Mouse (Mus musculus) forebrain, embryonic 16.5 days (tissue): ENCODE measurements around the gene Cib1. TPM values are rescaled to one million over a fixed set of nuclear protein-coding genes. Genes with fewer than 3 reads are reported as not detected.

ENCODE experiments used
- ATAC-seq: fragments of 200-750 bp; cut with Nextera tagmentation; 2 replicates; pipeline ENCODE4 v1.8.0; 2017; ENCODE audit warnings: mild to moderate bottlenecking, moderate library complexity
- H3K27ac ChIP-seq: fragments of 300-500 bp; sonication (generic); 2 replicates; pipeline ENCODE4 v1.5.1; 2014; ENCODE audit warnings: low read length, control low read depth
- H3K27me3 ChIP-seq: fragments of 300-500 bp; sonication (generic); replicated peaks from 2 replicates; pipeline ENCODE4 v1.6.1; 2014; ENCODE audit warnings: low read length; ENCODE audit not compliant: control insufficient read depth, insufficient read depth
- H3K36me3 ChIP-seq: fragments of 300-500 bp; sonication (generic); 2 replicates; pipeline ENCODE4 v1.6.1; 2014; ENCODE audit not compliant: control insufficient read depth, insufficient read depth
- H3K4me1 ChIP-seq: fragments of 300-500 bp; sonication (generic); replicated peaks from 2 replicates; pipeline ENCODE4 v1.6.1; 2014; ENCODE audit warnings: low read length; ENCODE audit not compliant: control insufficient read depth, insufficient read depth
- H3K4me2 ChIP-seq: fragments of 300-500 bp; sonication (generic); 2 replicates; pipeline ENCODE4 v1.6.1; 2014; ENCODE audit warnings: mild to moderate bottlenecking, low read length, control low read depth
- H3K4me3 ChIP-seq: fragments of 300-500 bp; sonication (generic); replicated peaks from 2 replicates; pipeline ENCODE4 v1.5.1; 2014; ENCODE audit warnings: mild to moderate bottlenecking, low read length, control low read depth
- H3K9ac ChIP-seq: fragments of 300-500 bp; sonication (generic); replicated peaks from 2 replicates; pipeline ENCODE4 v1.6.1; 2014; ENCODE audit warnings: low read depth, low read length, control low read depth
- H3K9me3 ChIP-seq: fragments of 300-500 bp; sonication (generic); 2 replicates; pipeline ENCODE4 v1.6.1; 2016; ENCODE audit warnings: low read length; ENCODE audit not compliant: control insufficient read depth
- WGBS: fragments of 180-500 bp; shearing (Covaris S2); extraction: QIAGEN DNeasy Blood & Tissue Kit; methylation state at CpG from one replicate; pipeline ENCODE4 v1.1.7; 2014; 5-methylcytosine and 5-hydroxymethylcytosine counted together
- polyA plus RNA-seq: library from polyadenylated mRNA; unstranded; fragments of >200 nt; fragmentation: Nextera tagmentation; extraction: Ambion mirVana; gene quantifications from 2 replicates; pipeline ENCODE4 v1.2.1, GENCODE M21; 2015

Cib1 gene
- 26.5 and 26.7 TPM in 2 replicates for polyA plus RNA-seq

GRCm38 (mm10) chr7:80232489-80233029 lies at the start of gene Cib1, which contains the start of gene Gdpgp1:
Cib1 (minus strand) TSS chr7:80232813.
Gdpgp1 (plus strand) TSS chr7:80232865.
- under 1% methylated on average over 53 of the region's 56 CpGs for WGBS
- ATAC-seq, result peak; percentile 97
- peaks cover 4% of the 10 kb centered on the region; the same call in 1 of the 2 replicates for H3K27me3 ChIP-seq
- H3K27ac ChIP-seq, result peak within 1 kb of the TSS; percentile 53; the same call in 1 of the 2 replicates
- H3K4me3 ChIP-seq, result peak within 1 kb of the TSS; percentile 55
- H3K4me2 ChIP-seq, result peak within 1 kb of the TSS; percentile 69
- 0 out of 2 replicates have a peak, but pooled peaks cover under 1% of the 10 kb centered on the region for H3K36me3 ChIP-seq
- H3K9me3 ChIP-seq, result no peaks in the 10 kb centered on the region
- peaks cover 22% of the 10 kb centered on the region for H3K4me1 ChIP-seq
- H3K9ac ChIP-seq, result peak within 1 kb of the TSS; percentile 78

- Histone ChIP-seq H3K9ac (no peak overlapping the region), H3K36me3 (peaks cover 52% of the 10 kb centered on the region), H3K4me1 (no peaks in the 10 kb centered on the region), H3K27me3 (no peaks in the 10 kb centered on the region), H3K27ac (no peak overlapping the region), H3K4me2 (no peak overlapping the region), H3K9me3 (no peaks in the 10 kb centered on the region), H3K4me3 (no peak overlapping the region)
- ATAC-seq, result no peak
- WGBS, result 86% methylated on average over 3 of the region's 3 CpGs
These were observed 49.0 kb upstream of the Cib1 start for GRCm38 (mm10) chr7:80281646-80282045.

GRCm38 (mm10) chr7:80280998-80281397 lies 48.4 kb upstream of the Cib1 start:
- no peaks in the 10 kb centered on the region for H3K9me3 ChIP-seq
- ATAC-seq, result no peak
- H3K9ac ChIP-seq, result no peak overlapping the region
- no peaks in the 10 kb centered on the region for H3K27me3 ChIP-seq
- WGBS, result 91% methylated on average over 2 of the region's 2 CpGs
- H3K36me3 ChIP-seq, result peaks cover 56% of the 10 kb centered on the region
- H3K27ac ChIP-seq, result no peak overlapping the region
- H3K4me2 ChIP-seq, result no peak overlapping the region
- H3K4me3 ChIP-seq, result no peak overlapping the region
- H3K4me1 ChIP-seq, result no peaks in the 10 kb centered on the region

- H3K36me3 ChIP-seq, result peaks cover 59% of the 10 kb centered on the region
- no peak for ATAC-seq
- no peak overlapping the region for H3K27ac ChIP-seq
- H3K4me3 ChIP-seq, result no peak overlapping the region
- H3K9ac ChIP-seq, result no peak overlapping the region
- H3K4me2 ChIP-seq, result no peak overlapping the region
- no peaks in the 10 kb centered on the region for H3K4me1 ChIP-seq
- WGBS, result 86% methylated on average over 10 of the region's 10 CpGs
- H3K27me3 ChIP-seq, result no peaks in the 10 kb centered on the region
- H3K9me3 ChIP-seq, result peaks cover 1% of the 10 kb centered on the region; the same call in 1 of the 2 replicates
These were observed 47.4 kb upstream of the Cib1 start for GRCm38 (mm10) chr7:80280032-80280431.

- Histone ChIP-seq H3K27me3 (no peaks in the 10 kb centered on the region), H3K36me3 (peaks cover 57% of the 10 kb centered on the region), H3K27ac (no peak overlapping the region), H3K9ac (no peak overlapping the region), H3K4me3 (no peak overlapping the region), H3K4me1 (peaks cover under 1% of the 10 kb centered on the region; the same call in 1 of the 2 replicates), H3K9me3 (peaks cover 11% of the 10 kb centered on the region), H3K4me2 (no peak overlapping the region)
- ATAC-seq, result no peak
- 99% methylated on average over 4 of the region's 4 CpGs for WGBS
These were observed 43.8 kb upstream of the Cib1 start for GRCm38 (mm10) chr7:80276374-80276773.

- H3K27ac ChIP-seq, result no peak overlapping the region
- peaks cover 47% of the 10 kb centered on the region for H3K36me3 ChIP-seq
- H3K9me3 ChIP-seq, result peaks cover 11% of the 10 kb centered on the region
- peaks cover 18% of the 10 kb centered on the region for H3K4me1 ChIP-seq
- WGBS, result 95% methylated on average over 2 of the region's 2 CpGs
- no peaks in the 10 kb centered on the region for H3K27me3 ChIP-seq
- H3K4me2 ChIP-seq, result no peak overlapping the region
- no peak overlapping the region for H3K9ac ChIP-seq
- H3K4me3 ChIP-seq, result no peak overlapping the region
- ATAC-seq, result no peak
These were observed 40.8 kb upstream of the Cib1 start for GRCm38 (mm10) chr7:80273456-80273855.

GRCm38 (mm10) chr7:80269751-80270255 lies 37.2 kb upstream of the Cib1 start:
- peak; percentile 74 for ATAC-seq
- under 1% methylated on average over 23 of the region's 23 CpGs for WGBS
- no peaks in the 10 kb centered on the region for H3K27me3 ChIP-seq
- peak overlapping the region; percentile 80 for H3K4me3 ChIP-seq
- H3K9ac ChIP-seq, result peak overlapping the region; percentile 86
- peaks cover 37% of the 10 kb centered on the region for H3K36me3 ChIP-seq
- peaks cover 8% of the 10 kb centered on the region for H3K9me3 ChIP-seq
- H3K27ac ChIP-seq, result peak overlapping the region; percentile 46
- peak overlapping the region; percentile 85 for H3K4me2 ChIP-seq
- peaks cover 18% of the 10 kb centered on the region for H3K4me1 ChIP-seq

- H3K27me3 ChIP-seq, result no peaks in the 10 kb centered on the region
- H3K27ac ChIP-seq, result peak within 1 kb of the TSS; percentile 61
- peak within 1 kb of the TSS; percentile 85 for H3K4me2 ChIP-seq
- peaks cover 18% of the 10 kb centered on the region for H3K4me1 ChIP-seq
- peak; percentile 94 for ATAC-seq
- peaks cover 36% of the 10 kb centered on the region for H3K36me3 ChIP-seq
- peak within 1 kb of the TSS; percentile 80 for H3K4me3 ChIP-seq
- H3K9me3 ChIP-seq, result peaks cover 1% of the 10 kb centered on the region
- peak within 1 kb of the TSS; percentile 86 for H3K9ac ChIP-seq
- WGBS, result 4% methylated on average over 21 of the region's 21 CpGs
These were observed 36.5 kb upstream of the Cib1 start, which contains the start of gene Vps33b for GRCm38 (mm10) chr7:80268897-80269750. Vps33b (plus strand) TSS chr7:80269649.

GRCm38 (mm10) chr7:80267764-80268163 lies 35.2 kb upstream of the Cib1 start:
- Histone ChIP-seq H3K4me1 (peaks cover 21% of the 10 kb centered on the region), H3K27ac (no peak overlapping the region), H3K4me3 (no peak overlapping the region), H3K9ac (no peak overlapping the region), H3K9me3 (no peaks in the 10 kb centered on the region), H3K27me3 (no peaks in the 10 kb centered on the region), H3K36me3 (peaks cover 25% of the 10 kb centered on the region), H3K4me2 (no peak overlapping the region)
- 88% methylated on average over 1 of the region's 1 CpGs for WGBS
- ATAC-seq, result no peak
